Mouse (Mus musculus) embryonic facial prominence, embryonic 12.5 days (tissue): ENCODE results near the gene Psmb3. TPM values are rescaled to one million over a fixed set of nuclear protein-coding genes. Genes with fewer than 3 reads are reported as not detected.

Experiments
- ATAC-seq: fragments of 200-750 bp; cut with Nextera tagmentation; 2 replicates; pipeline ENCODE4 v1.8.0; 2017; ENCODE audit not compliant: insufficient number of reproducible peaks, insufficient read depth, low FRiP score, low TSS enrichment
- H3K27ac ChIP-seq: fragments of 300-500 bp; sonication (generic); 2 replicates; pipeline ENCODE4 v1.5.1; 2016; ENCODE audit warnings: mild to moderate bottlenecking
- H3K27me3 ChIP-seq: fragments of 300-500 bp; sonication (generic); 2 replicates; pipeline ENCODE4 v1.6.1; 2016; ENCODE audit warnings: mild to moderate bottlenecking, moderate library complexity
- H3K36me3 ChIP-seq: fragments of 300-500 bp; sonication (generic); 2 replicates; pipeline ENCODE4 v1.6.1; 2016; ENCODE audit warnings: mild to moderate bottlenecking
- H3K4me1 ChIP-seq: fragments of 300-500 bp; sonication (generic); 2 replicates; pipeline ENCODE4 v1.6.1; 2016
- H3K4me2 ChIP-seq: fragments of 300-500 bp; sonication (generic); replicated peaks from 2 replicates; pipeline ENCODE4 v1.6.1; 2016; ENCODE audit warnings: mild to moderate bottlenecking, moderate library complexity
- H3K4me3 ChIP-seq: fragments of 300-500 bp; sonication (generic); 2 replicates; pipeline ENCODE4 v1.5.1; 2016; ENCODE audit warnings: mild to moderate bottlenecking
- H3K9ac ChIP-seq: fragments of 300-500 bp; sonication (generic); 2 replicates; pipeline ENCODE4 v1.6.1; 2016; ENCODE audit warnings: mild to moderate bottlenecking, moderate library complexity
- H3K9me3 ChIP-seq: fragments of 300-500 bp; sonication (generic); 2 replicates; pipeline ENCODE4 v1.6.1; 2016; ENCODE audit warnings: mild to moderate bottlenecking, moderate library complexity
- WGBS: fragments of 180-500 bp; shearing (Covaris S2); methylation state at CpG from one replicate; pipeline ENCODE4 v1.1.7; 2016; 5-methylcytosine and 5-hydroxymethylcytosine counted together
- microRNA-seq: library from miRNA; unstranded; fragments of <30 nt; microRNA quantifications from one replicate; pipeline ENCODE4, GENCODE M21; 2017
- polyA plus RNA-seq: library from polyadenylated mRNA; unstranded; fragments of >200 nt; fragmentation: Nextera tagmentation; extraction: Ambion mirVana; gene quantifications from 2 replicates; pipeline ENCODE4 v1.2.1, GENCODE M21; 2016

Psmb3 gene
- polyA plus RNA-seq, 1 experiment from 2014 or later, result 447 TPM

GRCm38 (mm10) chr11:97745331-97745721, 42.1 kb downstream of the Psmb3 start:
- no peak overlapping the region for H3K27ac ChIP-seq

GRCm38 (mm10) chr11:97747773-97748172, 44.6 kb downstream of the Psmb3 start:
- no peaks in the 10 kb centered on the region for H3K9me3 ChIP-seq
- no peaks in the 10 kb centered on the region for H3K27me3 ChIP-seq
- no peak overlapping the region for H3K4me2 ChIP-seq
- H3K4me1 ChIP-seq, result peaks cover 7% of the 10 kb centered on the region; the same call in 1 of the 2 replicates
- H3K27ac ChIP-seq, result no peak overlapping the region
- WGBS, result 86% methylated on average over 8 of the region's 8 CpGs
- H3K36me3 ChIP-seq, result peaks cover 59% of the 10 kb centered on the region
- no peak overlapping the region for H3K4me3 ChIP-seq
- ATAC-seq, result no peak
- no peak overlapping the region for H3K9ac ChIP-seq

More at GRCm38 (mm10) chr11:97745331-97745721, 42.1 kb downstream of the Psmb3 start:
- H3K9me3 ChIP-seq, result no peaks in the 10 kb centered on the region
- H3K27me3 ChIP-seq, result no peaks in the 10 kb centered on the region
- WGBS, result 13% methylated on average over 13 of the region's 13 CpGs
- peaks cover 16% of the 10 kb centered on the region; the same call in 1 of the 2 replicates for H3K4me1 ChIP-seq
- H3K9ac ChIP-seq, result no peak overlapping the region
- H3K4me3 ChIP-seq, result peak overlapping the region; percentile 66
- ATAC-seq, result peak; percentile 13; the same call in 1 of the 2 replicates
- peaks cover 37% of the 10 kb centered on the region for H3K36me3 ChIP-seq
- peak overlapping the region; percentile 43 for H3K4me2 ChIP-seq

GRCm38 (mm10) chr11:97748496-97748895, 45.3 kb downstream of the Psmb3 start:
- Histone ChIP-seq H3K36me3 (peaks cover 66% of the 10 kb centered on the region), H3K4me3 (no peak overlapping the region), H3K9me3 (no peaks in the 10 kb centered on the region), H3K27me3 (no peaks in the 10 kb centered on the region), H3K9ac (no peak overlapping the region), H3K27ac (no peak overlapping the region), H3K4me1 (peaks cover 1% of the 10 kb centered on the region; the same call in 1 of the 2 replicates), H3K4me2 (no peak overlapping the region)
- ATAC-seq, result no peak
- 84% methylated on average over 5 of the region's 5 CpGs for WGBS

GRCm38 (mm10) chr11:97753277-97753676, 50.1 kb downstream of the Psmb3 start:
- 93% methylated on average over 8 of the region's 8 CpGs for WGBS
- no peak overlapping the region for H3K4me2 ChIP-seq

GRCm38 (mm10) chr11:97758125-97758524, 54.9 kb downstream of the Psmb3 start:
- H3K4me1 ChIP-seq, result no peaks in the 10 kb centered on the region
- no peak overlapping the region for H3K9ac ChIP-seq
- no peak for ATAC-seq
- no peak overlapping the region for H3K4me2 ChIP-seq
- peaks cover 78% of the 10 kb centered on the region for H3K36me3 ChIP-seq
- no peak overlapping the region for H3K27ac ChIP-seq
- H3K4me3 ChIP-seq, result no peak overlapping the region
- 88% methylated on average over 1 of the region's 1 CpGs for WGBS
- H3K27me3 ChIP-seq, result no peaks in the 10 kb centered on the region
- no peaks in the 10 kb centered on the region for H3K9me3 ChIP-seq

More at GRCm38 (mm10) chr11:97753277-97753676, 50.1 kb downstream of the Psmb3 start:
- Histone ChIP-seq H3K9ac (no peak overlapping the region), H3K36me3 (peaks cover 83% of the 10 kb centered on the region), H3K9me3 (no peaks in the 10 kb centered on the region), H3K27ac (no peak overlapping the region), H3K4me1 (no peaks in the 10 kb centered on the region), H3K4me3 (no peak overlapping the region), H3K27me3 (no peaks in the 10 kb centered on the region)
- ATAC-seq, result no peak

- ATAC-seq, result no peak
- Histone ChIP-seq H3K9me3 (no peaks in the 10 kb centered on the region), H3K36me3 (peaks cover 76% of the 10 kb centered on the region), H3K4me3 (no peak overlapping the region), H3K27ac (no peak overlapping the region), H3K4me2 (no peak overlapping the region), H3K27me3 (no peaks in the 10 kb centered on the region), H3K4me1 (no peaks in the 10 kb centered on the region), H3K9ac (no peak overlapping the region)
- WGBS, result 87% methylated on average over 6 of the region's 6 CpGs
Observed at GRCm38 (mm10) chr11:97758942-97759341, 55.7 kb downstream of the Psmb3 start.

GRCm38 (mm10) chr11:97761638-97762037, 58.4 kb downstream of the Psmb3 start:
- H3K27ac ChIP-seq, result no peak overlapping the region
- H3K27me3 ChIP-seq, result no peaks in the 10 kb centered on the region
- no peak overlapping the region for H3K9ac ChIP-seq
- H3K4me3 ChIP-seq, result no peak overlapping the region
- no peak overlapping the region for H3K4me2 ChIP-seq
- H3K36me3 ChIP-seq, result peaks cover 57% of the 10 kb centered on the region
- no peaks in the 10 kb centered on the region for H3K9me3 ChIP-seq
- ATAC-seq, result no peak
- H3K4me1 ChIP-seq, result peaks cover 13% of the 10 kb centered on the region; the same call in 1 of the 2 replicates

Small RNA genes within 50 kb of the gene (microRNA-seq; reads per million reads assigned to microRNA genes)
- gene Gm24158, result 0.73 reads per million
- 0.54 reads per million for gene Mir6927
- gene Mir8102, result not detected

Other genes with a start within 250 kb of the Psmb3 start
- 1.1 and 1.4 TPM in 2 replicates for gene 4933428G20Rik, start 203.1 kb upstream of the Psmb3 start, polyA plus RNA-seq
- gene Srcin1, start 127.2 kb upstream of the Psmb3 start, polyA plus RNA-seq, result 1.00 and 1.3 TPM in 2 replicates
- 15.3 and 16.4 TPM in 2 replicates for gene Epop, start 73.7 kb upstream of the Psmb3 start, polyA plus RNA-seq
- 3.2 and 3.4 TPM in 2 replicates for gene Mllt6, start 40.0 kb upstream of the Psmb3 start, polyA plus RNA-seq
- 11.6 and 13.7 TPM in 2 replicates for gene Cisd3, start 17.6 kb upstream of the Psmb3 start, polyA plus RNA-seq
- 20.6 and 21.6 TPM in 2 replicates for gene Pcgf2, start 2.9 kb upstream of the Psmb3 start, polyA plus RNA-seq
- gene Pip4k2b, start 41.3 kb downstream of the Psmb3 start, polyA plus RNA-seq, result 2.6 and 3.0 TPM in 2 replicates
- 23.1 and 24.8 TPM in 2 replicates for gene Cwc25, start 63.2 kb downstream of the Psmb3 start, polyA plus RNA-seq
- 0.39 TPM in 1 of 2 replicates, not detected in the other for gene 1700001P01Rik, start 72.5 kb downstream of the Psmb3 start, polyA plus RNA-seq
- 474 and 481 TPM in 2 replicates for gene Rpl23, start 79.0 kb downstream of the Psmb3 start, polyA plus RNA-seq
- 117 and 125 TPM in 2 replicates for gene Lasp1, start 95.6 kb downstream of the Psmb3 start, polyA plus RNA-seq
- gene B230217C12Rik, start 137.4 kb downstream of the Psmb3 start, polyA plus RNA-seq, result 11.3 and 12.4 TPM in 2 replicates
- gene Fbxo47, start 180.8 kb downstream of the Psmb3 start, polyA plus RNA-seq, result 0.50 and 0.51 TPM in 2 replicates